Mouse (Mus musculus): ENCODE data around the gene Sdc3.

The Sdc3 gene

GRCm38 (mm10) chr4:130792376-130793179, at the start of gene Sdc3:
Gene Sdc3 (plus strand): TSS chr4:130792537.
- DNase-seq (ENCODE audit: low spot score in 2 of 2), result no peak

GRCm38 (mm10) chr4:130744058-130744457, 48.3 kb upstream of the Sdc3 start:
- DNase-seq (ENCODE audit: low spot score in 2 of 2), result no peak

DNA sequence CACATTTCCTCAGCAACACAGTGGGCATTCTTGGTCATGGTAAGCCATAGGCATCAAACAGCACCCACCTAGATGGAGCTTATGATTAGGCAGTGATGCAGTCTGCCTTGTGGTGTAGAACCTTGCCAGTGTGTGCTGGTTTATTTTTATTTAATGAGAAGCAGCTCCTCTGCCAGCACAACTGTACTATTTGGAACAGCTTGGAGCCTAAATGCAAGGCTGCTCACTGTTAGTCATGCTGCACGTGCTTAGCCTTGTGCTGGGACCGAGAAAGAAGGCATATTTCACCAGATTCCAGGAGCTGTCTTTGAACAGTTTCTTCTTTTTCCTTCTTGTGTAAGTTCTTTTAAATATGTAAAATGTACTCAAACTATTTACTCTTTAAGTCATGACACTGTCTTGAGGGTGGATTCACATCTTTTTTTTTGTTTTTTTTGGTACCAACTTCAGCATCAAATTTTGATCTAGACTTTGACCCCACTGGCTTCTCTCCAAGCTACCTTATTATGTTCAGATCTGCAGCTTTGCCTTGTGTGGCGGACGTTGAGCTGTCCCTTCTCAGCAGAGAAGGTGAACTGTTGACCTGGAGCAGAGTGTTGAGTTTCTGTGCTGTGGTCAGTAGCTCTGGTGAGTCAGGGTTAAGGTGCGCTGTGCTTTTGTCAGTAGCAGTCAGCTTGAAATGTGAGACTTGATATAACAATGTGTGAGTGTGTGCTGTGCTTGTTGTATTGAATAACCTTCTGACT, 46.6 kb upstream of the Sdc3 start:
- DNase-seq (ENCODE audit: low spot score in 2 of 2), result no peak

- no peak for DNase-seq (ENCODE audit: low spot score in 2 of 2)
Observed at GRCm38 (mm10) chr4:130749566-130749965, 42.8 kb upstream of the Sdc3 start.

- no peak for DNase-seq (ENCODE audit: low spot score in 2 of 2)
Observed at GRCm38 (mm10) chr4:130751966-130752365, 40.4 kb upstream of the Sdc3 start.

- DNase-seq (ENCODE audit: low spot score in 2 of 2), result no peak
Observed at GRCm38 (mm10) chr4:130752591-130752990, 39.7 kb upstream of the Sdc3 start.

GRCm38 (mm10) chr4:130753755-130754154, 38.6 kb upstream of the Sdc3 start:
- no peak for DNase-seq (ENCODE audit: low spot score in 2 of 2)

- no peak for DNase-seq (ENCODE audit: low spot score in 2 of 2)
Observed at GRCm38 (mm10) chr4:130754776-130755175, 37.6 kb upstream of the Sdc3 start.

GRCm38 (mm10) chr4:130759875-130760274, 32.5 kb upstream of the Sdc3 start:
- DNase-seq (ENCODE audit: low spot score in 2 of 2), result no peak

- no peak for DNase-seq (ENCODE audit: low spot score in 2 of 2)
Observed at GRCm38 (mm10) chr4:130761809-130762208, 30.5 kb upstream of the Sdc3 start.

DNA sequence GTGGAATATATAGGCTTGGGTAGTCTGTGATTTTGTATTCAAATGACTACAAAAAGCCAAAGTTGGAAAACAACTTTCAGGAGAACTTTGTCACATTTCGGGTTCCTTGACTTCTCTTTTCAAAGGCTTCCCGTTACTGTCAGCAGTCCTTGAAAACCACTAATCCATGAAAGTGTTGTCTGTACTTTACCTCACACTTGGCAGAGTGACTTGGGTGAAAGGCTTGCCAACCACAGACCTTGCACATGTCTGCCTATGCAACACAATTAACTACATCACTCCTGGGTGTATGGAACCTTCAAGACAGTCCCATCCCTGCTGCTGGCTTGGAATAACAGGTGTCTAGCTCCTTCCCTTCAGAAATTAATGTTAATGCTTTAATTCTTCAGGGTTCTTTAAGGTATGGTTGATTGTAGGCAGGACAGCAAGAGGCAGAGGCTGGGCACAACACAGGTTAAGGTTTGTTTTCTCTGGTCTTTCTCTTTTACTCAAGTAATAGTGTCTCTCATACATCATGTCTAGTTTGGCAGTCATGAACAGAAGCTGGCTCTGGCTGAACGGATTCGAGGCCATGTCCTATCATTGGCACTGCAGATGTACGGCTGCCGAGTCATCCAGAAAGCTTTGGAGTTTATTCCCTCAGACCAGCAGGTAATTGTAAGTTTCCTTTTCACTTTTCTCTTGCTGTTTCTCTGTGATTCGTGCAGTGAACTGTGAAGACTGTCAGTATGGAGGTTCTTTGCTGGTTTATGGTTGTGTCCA, 26.8 kb upstream of the Sdc3 start:
- DNase-seq (ENCODE audit: low spot score in 2 of 2), result no peak

DNA sequence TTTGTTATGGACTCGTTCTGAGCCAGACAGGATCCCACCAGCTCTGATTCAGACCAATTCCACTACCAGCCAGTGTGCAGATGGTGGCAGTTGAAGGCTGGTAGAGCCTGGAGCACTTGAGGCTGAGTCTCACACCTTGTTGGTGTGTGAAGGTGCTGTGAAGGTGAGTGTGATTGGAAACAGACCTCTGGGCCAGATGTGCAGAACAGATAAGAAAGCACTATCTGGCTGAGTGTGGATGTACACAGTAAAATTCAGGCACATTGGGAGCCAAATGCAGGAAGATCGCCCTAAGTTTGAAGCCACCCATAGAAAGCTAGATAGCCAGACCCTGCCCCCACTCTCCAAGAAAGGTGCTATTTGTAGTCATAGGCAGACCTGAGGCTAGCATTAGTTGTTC, 25.9 kb upstream of the Sdc3 start:
- no peak for DNase-seq (ENCODE audit: low spot score in 2 of 2)

DNA sequence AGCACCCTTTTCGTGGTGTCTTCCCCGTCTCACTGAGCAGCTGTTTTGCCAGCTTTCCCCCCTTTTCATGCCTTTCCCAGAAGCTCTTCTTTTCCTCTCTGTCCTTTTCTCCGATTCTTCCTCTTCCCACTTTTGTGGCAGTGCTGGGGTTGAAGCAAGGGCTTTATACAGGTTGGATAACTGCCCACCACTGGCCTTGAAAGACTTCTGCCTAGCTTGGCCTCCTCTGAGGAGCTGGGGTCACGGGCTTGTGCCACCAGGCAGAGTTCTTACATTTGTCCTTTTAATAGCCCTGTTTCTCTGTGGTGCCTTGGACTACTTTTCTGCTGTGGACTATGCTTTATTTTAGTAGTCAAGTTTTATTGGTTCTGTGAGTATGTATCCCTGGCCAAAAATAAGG, 25.4 kb upstream of the Sdc3 start:
- no peak for DNase-seq (ENCODE audit: low spot score in 2 of 2)

- DNase-seq (ENCODE audit: low spot score in 2 of 2), result no peak
Observed at GRCm38 (mm10) chr4:130773899-130774298, 18.4 kb upstream of the Sdc3 start.

GRCm38 (mm10) chr4:130774822-130775221, 17.5 kb upstream of the Sdc3 start:
- DNase-seq (ENCODE audit: low spot score in 2 of 2), result no peak

- no peak for DNase-seq (ENCODE audit: low spot score in 2 of 2)
Observed at GRCm38 (mm10) chr4:130777647-130778046, 14.7 kb upstream of the Sdc3 start.

- no peak for DNase-seq (ENCODE audit: low spot score in 2 of 2)
Observed at GRCm38 (mm10) chr4:130779037-130779436, 13.3 kb upstream of the Sdc3 start.

- no peak for DNase-seq (ENCODE audit: low spot score in 2 of 2)
Observed at GRCm38 (mm10) chr4:130782492-130782891, 9.8 kb upstream of the Sdc3 start.

DNA sequence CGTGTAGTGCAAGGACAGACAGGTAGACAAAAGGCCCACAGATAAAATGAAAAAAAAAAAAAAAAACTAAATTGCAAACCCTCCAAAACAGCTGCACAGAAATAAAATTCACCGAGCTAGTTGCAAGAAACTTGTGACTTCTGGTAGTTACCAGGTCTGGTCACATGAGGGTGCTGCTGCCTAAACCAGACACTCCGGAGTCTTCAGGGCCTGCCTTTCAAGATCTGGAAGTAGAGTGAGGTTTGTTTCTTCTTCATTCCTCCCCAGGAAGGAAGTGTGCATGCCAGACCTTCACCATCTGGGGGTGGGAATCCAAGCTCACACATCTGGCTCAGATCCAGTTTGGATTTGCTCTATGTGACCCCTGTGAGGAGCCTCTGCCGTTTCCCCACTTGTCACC, 7.6 kb upstream of the Sdc3 start:
- no peak for DNase-seq (ENCODE audit: low spot score in 2 of 2)

DNA sequence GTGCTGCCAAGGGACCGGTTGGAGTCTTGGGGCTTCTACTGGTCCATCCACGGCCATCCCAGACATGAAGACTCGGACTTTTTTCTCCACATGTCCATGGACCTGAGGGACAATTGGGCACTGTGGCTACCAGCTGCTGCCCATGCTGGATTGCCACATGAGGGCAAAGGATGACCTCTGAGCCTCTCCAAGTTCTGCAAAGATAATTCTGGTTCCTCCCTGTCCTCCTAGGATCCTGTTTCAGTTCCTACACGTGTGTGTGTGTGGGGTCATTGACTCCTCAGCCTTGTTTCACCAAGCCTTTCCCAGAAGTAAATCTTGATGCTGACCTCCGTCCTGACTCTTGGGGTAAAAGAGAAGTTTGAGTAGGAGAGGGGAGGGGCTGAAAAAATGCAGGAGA, 4.8 kb upstream of the Sdc3 start:
- DNase-seq (ENCODE audit: low spot score in 2 of 2), result no peak

DNA sequence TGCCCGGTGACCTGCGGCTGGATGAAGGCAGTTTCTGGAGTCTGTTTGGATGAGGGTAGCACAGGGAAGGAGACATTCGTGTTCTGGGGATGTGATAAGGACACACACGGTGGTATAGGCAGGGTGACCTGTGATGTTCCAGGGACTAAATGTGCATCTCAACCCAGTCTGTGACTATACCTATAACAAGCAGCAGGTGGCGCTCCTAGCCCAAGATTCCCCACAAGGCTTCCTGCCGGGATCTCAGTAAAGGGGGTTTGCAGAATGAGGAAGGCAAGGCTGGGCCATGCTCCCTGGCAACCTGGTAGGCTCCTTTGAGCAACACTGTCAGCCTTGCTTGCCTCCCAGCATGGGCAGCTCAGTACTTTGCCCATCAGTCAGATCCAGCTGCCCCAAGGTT, 2.2 kb upstream of the Sdc3 start:
- DNase-seq (ENCODE audit: low spot score in 2 of 2), result peak; percentile 64 to 80

- DNase-seq (ENCODE audit: low spot score in 2 of 2), result no peak
Observed at GRCm38 (mm10) chr4:130791811-130792375, 444 bp upstream of the Sdc3 start.
